Mouse (Mus musculus) MEL (cell line): Measurements from ENCODE around the gene Ints7. TPM values are rescaled to one million over a fixed set of nuclear protein-coding genes. Genes with fewer than 3 reads are reported as not detected.

Experiments
- DNase-seq: peaks from one replicate; pipeline ENCODE4 v3.0.0; 2011; ENCODE audit warnings: low read depth, low spot score
- H3K27ac ChIP-seq: 2 replicates; pipeline ENCODE4 v1.5.1; 2012; ENCODE audit warnings: low read depth, mild to moderate bottlenecking, control low read depth, low read length, moderate library complexity; ENCODE audit not compliant: control insufficient read depth
- H3K27me3 ChIP-seq, 2 experiments: fragments of 150-350 bp in 1 of 2; sonication (generic) in 1 of 2; 2 replicates each; pipeline ENCODE4 v1.6.1; 2012; ENCODE audit warnings: low read length in 2 of 2, mild to moderate bottlenecking in 2 of 2, improper control_type of control experiment in 1 of 2, moderate library complexity in 1 of 2; ENCODE audit not compliant: insufficient read depth in 2 of 2, control insufficient read depth in 1 of 2
- H3K36me3 ChIP-seq, 2 experiments: 2 replicates each; pipeline ENCODE4 v1.6.1; 2012 to 2014; ENCODE audit warnings: low read length in 2 of 2, improper control_type of control experiment in 1 of 2, inconsistent platforms in 1 of 2, mild to moderate bottlenecking in 1 of 2; ENCODE audit not compliant: insufficient read depth in 2 of 2, control insufficient read depth in 1 of 2
- H3K4me1 ChIP-seq, 2 experiments: fragments of 150-350 bp in 1 of 2; sonication (generic) in 1 of 2; 2 replicates each; pipeline ENCODE4 v1.6.1; 2012; ENCODE audit warnings: low read length in 2 of 2, improper control_type of control experiment in 1 of 2, mild to moderate bottlenecking in 1 of 2; ENCODE audit not compliant: insufficient read depth in 2 of 2, control insufficient read depth in 1 of 2
- H3K4me3 ChIP-seq, 2 experiments: fragments of 150-350 bp in 1 of 2; sonication (generic) in 1 of 2; 2 replicates each; pipeline ENCODE4 v1.5.1; 2012; ENCODE audit warnings: low read depth in 2 of 2, low read length in 2 of 2, mild to moderate bottlenecking in 2 of 2, moderate library complexity in 2 of 2, control low read depth in 1 of 2, improper control_type of control experiment in 1 of 2; ENCODE audit not compliant: control insufficient read depth in 1 of 2, insufficient read depth in 1 of 2
- H3K79me2 ChIP-seq: 2 replicates; pipeline ENCODE4 v1.6.1; 2012; ENCODE audit warnings: mild to moderate bottlenecking, low read length, moderate library complexity; ENCODE audit not compliant: control insufficient read depth, poor library complexity, insufficient read depth
- H3K9ac ChIP-seq: 2 replicates; pipeline ENCODE4 v1.6.1; 2012; ENCODE audit warnings: low read depth, mild to moderate bottlenecking, control low read depth, low read length, moderate library complexity; ENCODE audit not compliant: control insufficient read depth, poor library complexity, severe bottlenecking
- H3K9me3 ChIP-seq: fragments of 150-350 bp; sonication (generic); replicated peaks from 2 replicates; pipeline ENCODE4 v1.6.1; 2012; ENCODE audit warnings: mild to moderate bottlenecking, low read length, improper control_type of control experiment, moderate library complexity; ENCODE audit not compliant: insufficient read depth
- BHLHE40 ChIP-seq: IDR thresholded peaks from 2 replicates; pipeline ENCODE4 v1.6.1; 2012; ENCODE audit warnings: low read depth, mild to moderate bottlenecking, inconsistent platforms, low read length, improper control_type of control experiment, borderline replicate concordance
- ELF1 ChIP-seq: IDR thresholded peaks from 2 replicates; pipeline ENCODE4 v1.6.1; 2014; ENCODE audit warnings: low read depth, mild to moderate bottlenecking, inconsistent platforms, low read length, improper control_type of control experiment, moderate library complexity
- HCFC1 ChIP-seq: IDR thresholded peaks from 2 replicates; pipeline ENCODE4 v1.6.1; 2012; ENCODE audit warnings: low read depth, mild to moderate bottlenecking, inconsistent platforms, low read length, improper control_type of control experiment, moderate library complexity
- MYB ChIP-seq: IDR thresholded peaks from 2 replicates; pipeline ENCODE4 v1.6.1; 2011; ENCODE audit warnings: mild to moderate bottlenecking, low read depth, low read length, improper control_type of control experiment
- POLR2AphosphoS2 ChIP-seq: IDR thresholded peaks from 2 replicates; pipeline ENCODE4 v1.6.1; 2011; ENCODE audit warnings: low read length, improper control_type of control experiment
- RAD21 ChIP-seq: IDR thresholded peaks from 2 replicates; pipeline ENCODE4 v1.6.1; 2011; ENCODE audit warnings: mild to moderate bottlenecking, low read depth, low read length, improper control_type of control experiment
- RCOR1 ChIP-seq: IDR thresholded peaks from 2 replicates; pipeline ENCODE4 v1.6.1; 2012; ENCODE audit warnings: low read depth, mild to moderate bottlenecking, inconsistent platforms, low read length, improper control_type of control experiment
- SMC3 ChIP-seq: IDR thresholded peaks from 2 replicates; pipeline ENCODE4 v1.6.1; 2011; ENCODE audit warnings: low read depth, low read length, improper control_type of control experiment
- TCF12 ChIP-seq: IDR thresholded peaks from 2 replicates; pipeline ENCODE4 v1.6.1; 2014; ENCODE audit warnings: low read depth, mild to moderate bottlenecking, inconsistent platforms, low read length, improper control_type of control experiment, moderate library complexity
- USF2 ChIP-seq, 2 experiments: IDR thresholded peaks; 2 replicates each; pipeline ENCODE4 v1.6.1; 2011 to 2012; ENCODE audit warnings: improper control_type of control experiment in 2 of 2, low read length in 2 of 2, borderline replicate concordance in 1 of 2, inconsistent platforms in 1 of 2, low read depth in 1 of 2, mild to moderate bottlenecking in 1 of 2; ENCODE audit not compliant: insufficient read depth in 1 of 2
- polyA plus RNA-seq, 2 experiments: library from polyadenylated mRNA; stranded (reverse) in 1 of 2; unstranded in 1 of 2; fragments of >175 nt in 1 of 2; fragments of >200 nt in 1 of 2; gene quantifications; 2 replicates each; pipeline versions ENCODE4 v1.2.1 to v1.2.4; 2012; ENCODE audit warnings: low replicate concordance in 2 of 2, low read depth in 1 of 2; ENCODE audit not compliant: insufficient read length in 2 of 2, insufficient read depth in 1 of 2, missing spikeins in 1 of 2
- total RNA-seq: library from RNA; depleted of rRNA; stranded (reverse); fragments of 300-350 nt; gene quantifications from 2 replicates; pipeline ENCODE4 v1.2.3, GENCODE M21; 2012

Gene Ints7
- total and polyA plus RNA-seq, 3 experiments, result 44.2 to 84.5 (median 83.5) TPM

- Histone ChIP-seq H3K9me3 (no peaks in the 10 kb centered on the region), H3K36me3 (no peaks in the 10 kb centered on the region), H3K79me2 (no peaks in the 10 kb centered on the region), H3K27me3 (peaks cover 3% of the 10 kb centered on the region in 2 experiments; a peak in 2 of 4 replicates), H3K27ac (no peak overlapping the region), H3K9ac (no peak overlapping the region), H3K4me1 (no peaks in the 10 kb centered on the region), H3K4me3 (no peak overlapping the region)
- TF ChIP-seq RAD21 (no peak), SMC3 (no peak), POLR2AphosphoS2 (no peak), RCOR1 (no peak)
- DNase-seq, result no peak
Observed at GRCm38 (mm10) chr1:191662899-191663500, 87.6 kb downstream of the Ints7 start.

DNA sequence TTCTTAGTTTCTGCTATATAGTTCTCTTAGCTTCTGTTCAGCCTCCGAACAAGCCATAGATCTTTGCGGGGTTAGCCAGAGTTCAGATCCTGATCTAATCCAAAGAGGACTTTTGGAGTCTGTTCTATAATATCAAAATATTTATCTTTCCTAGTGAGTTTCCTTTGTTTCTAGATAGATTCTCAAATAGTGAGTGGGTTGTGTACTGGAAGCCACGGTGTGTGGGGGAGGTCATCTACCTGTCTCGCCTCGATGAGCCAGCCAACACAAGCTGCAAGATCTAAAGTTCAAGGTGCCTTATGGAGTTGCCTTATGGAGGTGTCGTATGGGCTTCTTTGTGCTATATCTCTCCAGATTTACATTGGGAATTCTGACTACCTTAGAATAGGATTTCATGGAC lies 88.2 kb downstream of the Ints7 start:
- H3K79me2 ChIP-seq, result no peaks in the 10 kb centered on the region
- H3K9me3 ChIP-seq, result no peaks in the 10 kb centered on the region
- DNase-seq, result no peak
- H3K27ac ChIP-seq, result no peak overlapping the region
- H3K9ac ChIP-seq, result no peak overlapping the region
- H3K4me3 ChIP-seq, result no peak overlapping the region
- peaks cover 3 to 6% of the 10 kb centered on the region in 2 experiments; a peak in 3 of 4 replicates for H3K27me3 ChIP-seq
- H3K4me1 ChIP-seq, result no peaks in the 10 kb centered on the region
- TF ChIP-seq BHLHE40 (no peak), HCFC1 (no peak)
- H3K36me3 ChIP-seq, result no peaks in the 10 kb centered on the region

- Histone ChIP-seq H3K9me3 (no peaks in the 10 kb centered on the region), H3K27ac (no peak overlapping the region), H3K36me3 (no peaks in the 10 kb centered on the region), H3K4me1 (no peaks in the 10 kb centered on the region), H3K4me3 (no peak overlapping the region)
- TF ChIP-seq USF2 (IDR thresholded peaks at IDR 0.05; ENCODE audit: borderline replicate concordance in 1 of 2, insufficient read depth in 1 of 2, low read depth in 1 of 2, low read length in 2 of 2) (no peak), ELF1 (no peak), MYB (no peak), RCOR1 (no peak), TCF12 (no peak)
- TF ChIP-seq, all 39 proteins: peak for 0
- DNase-seq, result no peak
- Histone ChIP-seq H3K9ac (no peak overlapping the region), H3K27me3 (peaks cover 4 to 10% of the 10 kb centered on the region in 2 experiments; a peak in 3 of 4 replicates), H3K79me2 (no peaks in the 10 kb centered on the region)
Observed at GRCm38 (mm10) chr1:191666351-191666750, 90.9 kb downstream of the Ints7 start.
